Mouse (Mus musculus): ENCODE results near the gene Babam2. TPM values are rescaled to one million over a fixed set of nuclear protein-coding genes. Genes with fewer than 3 reads are reported as not detected.

Gene Babam2
- polyA plus RNA-seq, 2 experiments, result 15.3 to 21.2 TPM

DNA sequence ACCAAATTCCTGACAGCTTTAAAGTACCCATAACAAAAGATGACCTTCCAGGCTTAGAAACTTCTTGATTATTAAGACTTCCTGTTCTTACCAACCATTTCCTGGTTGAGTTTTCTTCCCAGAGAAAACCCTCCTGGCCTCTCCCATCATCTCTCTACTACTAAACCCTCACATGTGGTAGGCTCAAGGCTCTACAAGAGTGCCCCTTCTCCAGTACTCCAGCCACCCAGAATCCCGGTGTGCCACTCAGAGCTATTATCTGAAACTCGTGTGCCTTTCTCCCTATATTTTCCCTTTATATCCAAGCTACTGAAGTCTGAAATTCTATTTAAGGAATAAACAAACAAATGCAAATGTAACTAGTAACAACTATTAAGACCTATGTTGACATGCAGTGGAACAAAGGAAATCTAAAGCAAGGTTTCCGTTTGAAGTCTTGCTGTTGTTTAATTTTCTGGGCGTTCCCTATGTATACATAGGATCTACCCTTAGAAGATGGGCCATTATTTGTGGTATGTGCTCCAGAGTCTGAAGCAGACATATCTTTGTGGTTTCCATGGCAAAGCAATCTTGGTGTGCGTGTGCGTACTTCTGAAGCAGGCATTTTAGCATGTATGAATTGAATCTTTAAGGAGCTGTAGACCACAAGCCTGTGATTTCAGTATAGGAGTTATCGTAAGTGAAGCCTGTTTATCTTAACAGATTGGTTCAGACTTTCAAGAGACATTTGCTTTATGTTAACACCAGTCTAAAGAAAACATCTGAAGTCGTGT lies 361.2 kb downstream of the Babam2 start:
- Histone ChIP-seq H3K4me2 (ENCODE audit: low read depth) (no peak overlapping the region), H3K4me3 (ENCODE audit: insufficient read depth in 1 of 2, low read depth in 2 of 2, low read length in 2 of 2) (no peak overlapping the region), H3K9me3 (ENCODE audit: control insufficient read depth, low read length) (no peaks in the 10 kb centered on the region), H3K36me3 (replicated peaks; ENCODE audit: control insufficient read depth, insufficient read depth, low read depth) (no peaks in the 10 kb centered on the region), H3K27ac (no peak overlapping the region), H3K9ac (replicated peaks) (no peak overlapping the region), H3K27me3 (ENCODE audit: control insufficient read depth, insufficient read depth, low read length) (no peaks in the 10 kb centered on the region), H3K4me1 (replicated peaks; ENCODE audit: control insufficient read depth in 2 of 2, insufficient read depth in 2 of 2, low read length in 1 of 2) (no peaks in the 10 kb centered on the region)
- no peak for TF ChIP-seq CTCF (IDR thresholded peaks at IDR 0.05; ENCODE audit: low read depth)
- no peak for TF ChIP-seq EP300 (IDR thresholded peaks at IDR 0.05; ENCODE audit: low read depth)
- no peak for ATAC-seq (ENCODE audit: insufficient read depth)
- no peak for DNase-seq (ENCODE audit: low read depth in 3 of 3, low spot score in 3 of 3)
- 67% methylated on average over 8 of the region's 8 CpGs for WGBS (ENCODE audit: insufficient replicate concordance)

DNA sequence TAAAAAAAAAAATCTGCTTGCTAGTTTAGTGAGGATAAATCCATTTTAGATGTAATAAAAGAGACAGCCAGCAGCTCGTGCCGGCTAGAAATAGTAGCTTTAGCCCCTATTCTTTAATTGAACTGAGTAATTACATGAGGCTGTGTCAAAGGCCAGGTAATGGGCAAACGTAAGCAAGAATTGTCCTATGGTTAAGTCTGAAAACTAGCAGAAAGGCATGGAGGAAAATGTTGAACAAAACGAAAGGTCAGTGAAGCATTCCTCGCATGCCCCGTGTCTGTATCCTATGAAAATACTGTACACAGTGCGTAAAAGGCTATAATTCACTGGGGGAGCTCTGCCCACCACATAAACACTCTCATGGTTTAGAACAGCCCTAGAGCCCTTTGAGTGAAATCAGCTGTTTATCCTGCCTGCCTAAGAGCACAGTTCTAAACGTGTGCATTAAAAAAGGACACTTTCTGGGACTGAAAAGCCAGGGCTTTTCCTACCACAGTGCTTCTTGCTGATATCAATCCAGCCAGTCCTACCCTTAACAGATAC lies 361.8 kb downstream of the Babam2 start:
- no peaks in the 10 kb centered on the region for H3K27me3 ChIP-seq (ENCODE audit: control insufficient read depth, insufficient read depth, low read length)
- no peak overlapping the region for H3K27ac ChIP-seq
- TF ChIP-seq EP300 (IDR thresholded peaks at IDR 0.05; ENCODE audit: low read depth) (no peak), CTCF (IDR thresholded peaks at IDR 0.05; ENCODE audit: low read depth) (no peak)
- WGBS (ENCODE audit: insufficient replicate concordance), result 68% methylated on average over 8 of the region's 8 CpGs
- no peak overlapping the region for H3K9ac ChIP-seq (replicated peaks)
- no peaks in the 10 kb centered on the region for H3K9me3 ChIP-seq (ENCODE audit: control insufficient read depth, low read length)
- H3K36me3 ChIP-seq (replicated peaks; ENCODE audit: control insufficient read depth, insufficient read depth, low read depth), result no peaks in the 10 kb centered on the region
- H3K4me3 ChIP-seq (ENCODE audit: insufficient read depth in 1 of 2, low read depth in 2 of 2, low read length in 2 of 2), result no peak overlapping the region
- no peak overlapping the region for H3K4me2 ChIP-seq (ENCODE audit: low read depth)
- H3K4me1 ChIP-seq (replicated peaks; ENCODE audit: control insufficient read depth in 2 of 2, insufficient read depth in 2 of 2, low read length in 1 of 2), result no peaks in the 10 kb centered on the region
- DNase-seq (ENCODE audit: low read depth in 3 of 3, low spot score in 3 of 3) (no peak), ATAC-seq (ENCODE audit: insufficient read depth) (no peak)

DNA sequence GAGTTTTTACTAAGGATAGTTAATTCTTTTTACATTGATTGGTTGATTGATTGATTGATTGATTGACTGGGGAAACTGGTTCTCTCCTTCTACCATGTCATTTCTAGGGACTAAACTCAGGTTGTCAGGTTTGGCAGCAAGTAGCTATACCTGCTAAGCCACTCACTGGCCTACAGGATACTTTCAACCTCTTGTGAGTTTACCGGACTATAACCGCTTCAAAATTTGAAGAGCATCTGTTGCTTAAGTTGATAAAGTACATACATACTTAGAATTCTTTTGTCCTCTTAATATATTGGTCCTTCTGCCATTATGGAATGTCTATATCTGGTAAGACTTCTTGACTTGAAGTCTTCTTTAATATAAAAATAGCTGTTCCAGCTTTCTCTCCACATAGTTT lies 363.0 kb downstream of the Babam2 start:
- Histone ChIP-seq H3K27ac (no peak overlapping the region), H3K9ac (replicated peaks) (no peak overlapping the region), H3K4me1 (replicated peaks; ENCODE audit: control insufficient read depth in 2 of 2, insufficient read depth in 2 of 2, low read length in 1 of 2) (0 out of 4 replicates have a peak, but pooled peaks cover 0 to 2% of the 10 kb centered on the region in 2 experiments), H3K4me2 (ENCODE audit: low read depth) (no peak overlapping the region), H3K27me3 (ENCODE audit: control insufficient read depth, insufficient read depth, low read length) (no peaks in the 10 kb centered on the region), H3K4me3 (ENCODE audit: insufficient read depth in 1 of 2, low read depth in 2 of 2, low read length in 2 of 2) (no peak overlapping the region), H3K9me3 (ENCODE audit: control insufficient read depth, low read length) (no peaks in the 10 kb centered on the region), H3K36me3 (replicated peaks; ENCODE audit: control insufficient read depth, insufficient read depth, low read depth) (no peaks in the 10 kb centered on the region)
- TF ChIP-seq EP300 (IDR thresholded peaks at IDR 0.05; ENCODE audit: low read depth) (no peak), CTCF (IDR thresholded peaks at IDR 0.05; ENCODE audit: low read depth) (no peak)
- ATAC-seq (ENCODE audit: insufficient read depth) (no peak), DNase-seq (ENCODE audit: low read depth in 3 of 3, low spot score in 3 of 3) (no peak)
- 76% methylated on average over 2 of the region's 2 CpGs for WGBS (ENCODE audit: insufficient replicate concordance)

DNA sequence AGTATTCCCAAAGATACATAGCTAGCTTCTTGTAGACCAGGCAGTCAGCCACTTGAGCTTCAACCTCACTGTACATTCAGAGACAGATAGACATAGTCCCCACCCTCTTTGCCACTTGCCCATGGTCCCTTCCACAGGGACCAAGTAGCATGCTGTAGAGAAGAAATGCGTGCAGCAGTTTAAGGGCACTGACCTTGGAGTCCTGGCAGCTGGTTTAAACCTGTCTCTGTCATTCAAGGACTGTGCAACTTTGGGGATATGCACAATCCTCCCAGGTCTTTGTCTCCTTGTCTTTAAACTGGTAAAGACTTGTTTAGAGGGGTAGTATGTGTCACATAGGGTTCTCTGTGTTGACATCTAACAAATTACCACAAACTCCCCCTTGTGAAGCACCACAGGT lies 364.4 kb downstream of the Babam2 start:
- H3K27me3 ChIP-seq (ENCODE audit: control insufficient read depth, insufficient read depth, low read length), result no peaks in the 10 kb centered on the region
- DNase-seq (ENCODE audit: low read depth in 3 of 3, low spot score in 3 of 3) (no peak), ATAC-seq (ENCODE audit: insufficient read depth) (no peak)
- H3K4me3 ChIP-seq (ENCODE audit: insufficient read depth in 1 of 2, low read depth in 2 of 2, low read length in 2 of 2), result no peak overlapping the region
- no peaks in the 10 kb centered on the region for H3K9me3 ChIP-seq (ENCODE audit: control insufficient read depth, low read length)
- H3K4me2 ChIP-seq (ENCODE audit: low read depth), result no peak overlapping the region
- H3K36me3 ChIP-seq (replicated peaks; ENCODE audit: control insufficient read depth, insufficient read depth, low read depth), result no peaks in the 10 kb centered on the region
- TF ChIP-seq CTCF (IDR thresholded peaks at IDR 0.05; ENCODE audit: low read depth), result no peak
- TF ChIP-seq EP300 (IDR thresholded peaks at IDR 0.05; ENCODE audit: low read depth), result no peak
- no peak overlapping the region for H3K27ac ChIP-seq
- 0 out of 4 replicates have a peak, but pooled peaks cover 0 to 2% of the 10 kb centered on the region in 2 experiments for H3K4me1 ChIP-seq (replicated peaks; ENCODE audit: control insufficient read depth in 2 of 2, insufficient read depth in 2 of 2, low read length in 1 of 2)
- WGBS (ENCODE audit: insufficient replicate concordance), result 59% methylated on average over 1 of the region's 1 CpGs
- no peak overlapping the region for H3K9ac ChIP-seq (replicated peaks)

DNA sequence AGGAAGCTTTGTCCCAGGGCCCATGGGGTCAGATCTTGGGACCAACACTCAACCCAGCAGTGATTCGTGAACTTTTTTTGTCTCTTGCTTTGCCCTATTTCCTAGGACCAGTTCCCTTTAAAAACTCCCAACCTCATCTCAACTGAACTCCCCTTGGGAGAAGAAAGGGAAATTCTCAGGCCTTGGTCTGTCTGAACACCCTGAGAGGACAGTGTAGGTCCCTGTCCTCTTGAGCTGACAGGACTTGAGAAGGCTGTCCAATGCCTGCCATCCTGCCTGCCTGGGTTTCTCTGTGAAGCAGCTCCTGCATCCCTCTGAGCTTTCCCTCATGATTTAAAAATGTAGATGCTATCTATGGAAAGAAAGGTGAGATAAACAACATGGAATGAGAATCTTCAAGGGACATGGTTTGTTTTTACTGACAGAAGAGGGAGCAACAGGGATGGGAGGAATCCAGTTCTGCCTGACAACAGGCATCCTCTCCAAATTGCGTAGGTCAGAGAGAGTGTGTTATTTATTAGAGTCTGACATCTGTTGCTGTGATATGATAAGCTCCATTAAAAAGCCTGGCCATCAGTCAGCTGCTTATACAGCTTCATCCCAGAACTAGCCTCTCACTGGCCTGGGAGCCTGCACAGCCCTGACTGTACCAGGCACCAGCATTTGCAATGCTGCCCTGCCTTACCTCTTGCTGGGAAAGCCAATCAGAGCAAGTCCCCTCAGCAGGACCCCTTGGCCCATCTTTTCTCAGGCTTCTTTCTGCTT lies 367.0 kb downstream of the Babam2 start:
- no peak for DNase-seq (ENCODE audit: low read depth in 3 of 3, low spot score in 3 of 3)
- no peak overlapping the region for H3K9ac ChIP-seq (replicated peaks)
- H3K27ac ChIP-seq, result no peak overlapping the region
- TF ChIP-seq EP300 (IDR thresholded peaks at IDR 0.05; ENCODE audit: low read depth) (no peak), CTCF (IDR thresholded peaks at IDR 0.05; ENCODE audit: low read depth) (no peak)
- no peaks in the 10 kb centered on the region for H3K9me3 ChIP-seq (ENCODE audit: control insufficient read depth, low read length)
- no peaks in the 10 kb centered on the region for H3K36me3 ChIP-seq (replicated peaks; ENCODE audit: control insufficient read depth, insufficient read depth, low read depth)
- 68% methylated on average over 2 of the region's 2 CpGs for WGBS (ENCODE audit: insufficient replicate concordance)
- no peak overlapping the region for H3K4me2 ChIP-seq (ENCODE audit: low read depth)
- no peaks in the 10 kb centered on the region for H3K27me3 ChIP-seq (ENCODE audit: control insufficient read depth, insufficient read depth, low read length)
- ATAC-seq (ENCODE audit: insufficient read depth), result no peak
- no peak overlapping the region for H3K4me3 ChIP-seq (ENCODE audit: insufficient read depth in 1 of 2, low read depth in 2 of 2, low read length in 2 of 2)
- 0 out of 4 replicates have a peak, but pooled peaks cover 0 to 2% of the 10 kb centered on the region in 2 experiments for H3K4me1 ChIP-seq (replicated peaks; ENCODE audit: control insufficient read depth in 2 of 2, insufficient read depth in 2 of 2, low read length in 1 of 2)
